Mouse (Mus musculus): Measurements from ENCODE around the gene 2210408I21Rik.

2210408I21Rik gene

DNA sequence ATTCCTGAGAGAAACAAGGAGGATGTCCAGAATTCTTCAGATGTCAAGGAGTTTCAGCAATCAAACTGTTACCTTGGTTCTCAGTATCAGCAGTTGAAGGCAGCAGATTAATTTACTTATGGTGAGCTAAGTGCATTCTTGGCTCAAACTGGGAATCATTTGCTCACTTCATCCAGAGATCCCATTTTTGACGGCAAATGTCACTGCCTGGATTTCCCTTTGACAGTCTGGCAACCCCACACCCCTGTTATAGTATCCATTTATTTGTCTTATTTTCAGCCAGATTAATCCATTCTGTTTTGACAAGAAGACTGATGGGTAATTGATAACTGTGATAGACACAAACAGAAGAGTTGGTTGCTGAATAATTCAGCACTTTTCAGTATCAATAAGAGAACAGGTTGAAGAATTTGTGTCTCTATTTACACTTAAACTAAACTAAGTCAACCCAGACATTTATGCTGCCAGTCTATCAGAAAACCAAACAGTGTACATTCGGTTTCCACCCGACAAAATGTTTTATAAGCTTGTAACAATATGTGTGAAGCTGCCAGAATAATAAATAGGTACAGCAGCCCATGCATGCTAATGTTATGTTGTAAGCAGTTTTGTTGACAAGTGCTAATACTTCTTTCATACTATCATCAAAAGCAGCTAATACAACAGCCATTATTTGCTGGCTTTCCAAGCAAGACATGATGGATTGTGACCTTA is 354.8 kb downstream of the 2210408I21Rik start:
- DNase-seq (ENCODE audit: low spot score in 2 of 2), result no peak

GRCm38 (mm10) chr13:77514046-77514445 is 378.7 kb downstream of the 2210408I21Rik start:
- DNase-seq (ENCODE audit: low spot score in 2 of 2), result no peak

DNA sequence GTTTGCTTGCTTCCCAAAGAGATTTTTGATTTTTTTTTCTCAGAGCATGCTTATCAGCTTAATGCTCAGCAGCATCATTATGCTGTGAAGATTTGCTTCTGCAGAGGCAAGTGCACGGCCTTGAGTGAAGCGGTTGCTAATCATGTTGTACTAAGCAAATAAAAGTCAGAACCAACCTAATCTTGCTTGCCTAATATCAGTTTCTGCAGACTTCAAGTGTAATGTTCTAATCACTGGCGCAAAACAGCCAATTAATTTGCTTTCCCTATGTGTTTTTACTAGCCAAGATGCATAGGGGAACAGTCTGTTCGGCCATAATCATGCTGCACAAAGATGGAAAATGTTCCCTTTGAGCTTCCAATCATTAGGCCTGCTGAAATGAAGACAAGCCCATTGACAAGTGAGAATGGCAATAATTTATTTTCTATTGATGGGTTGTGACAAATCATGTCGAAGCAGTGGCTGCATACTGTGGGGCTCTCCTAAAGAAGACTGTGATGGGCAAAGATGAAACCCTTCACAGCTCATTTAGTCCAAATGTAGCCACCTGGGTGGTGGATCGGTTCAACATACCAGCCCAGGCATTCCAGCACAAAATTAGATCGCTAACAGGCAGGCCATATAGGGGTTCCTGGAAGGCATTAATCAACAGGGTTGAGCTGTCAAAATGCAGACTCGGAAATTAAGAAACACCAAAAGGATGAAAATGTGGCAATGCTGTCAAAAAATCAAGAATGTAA is 393.8 kb downstream of the 2210408I21Rik start:
- DNase-seq (ENCODE audit: low spot score in 2 of 2), result no peak

GRCm38 (mm10) chr13:77529760-77530159 is 394.4 kb downstream of the 2210408I21Rik start:
- no peak for DNase-seq (ENCODE audit: low spot score in 2 of 2)

GRCm38 (mm10) chr13:77537466-77537865 is 402.1 kb downstream of the 2210408I21Rik start:
- DNase-seq (ENCODE audit: low spot score in 2 of 2), result no peak

GRCm38 (mm10) chr13:77547486-77548385 is 412.4 kb downstream of the 2210408I21Rik start:
- DNase-seq (ENCODE audit: low spot score in 2 of 2), result no peak

DNA sequence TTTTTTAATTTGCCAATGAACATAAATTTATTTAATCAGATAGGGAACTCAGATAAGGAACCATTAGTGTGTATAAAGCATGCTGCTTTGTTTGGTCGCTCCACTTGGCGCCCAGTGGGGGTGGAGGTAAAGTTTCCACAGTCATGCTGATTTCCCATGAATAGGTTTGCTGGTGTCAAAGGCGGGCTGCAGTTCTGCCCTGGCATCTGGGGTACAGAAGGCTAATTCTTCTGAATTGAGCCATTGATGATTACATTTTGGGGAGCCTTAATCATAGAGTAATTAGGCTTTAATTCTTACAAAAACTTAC is 413.0 kb downstream of the 2210408I21Rik start:
- peak in 1 of 2 experiments; percentile 4 for DNase-seq (ENCODE audit: low spot score in 2 of 2)

DNA sequence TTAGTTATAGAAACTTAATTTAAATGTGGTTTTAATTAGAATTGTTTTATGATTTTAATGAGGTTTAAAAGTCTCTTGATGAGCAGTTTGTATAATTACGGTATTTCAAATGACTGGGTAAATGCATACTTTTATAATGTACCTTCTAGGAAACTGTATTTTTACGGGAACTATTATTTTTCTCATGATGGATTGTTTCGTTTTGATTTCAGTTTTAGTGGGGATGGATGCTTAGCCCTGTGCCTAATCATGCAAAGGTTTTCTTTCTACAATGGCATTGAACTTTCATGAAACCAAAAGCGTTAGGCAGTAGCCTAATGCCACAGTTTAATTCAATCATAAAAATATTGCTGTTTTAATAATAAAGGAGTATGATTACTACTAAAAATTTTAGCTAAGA is 413.4 kb downstream of the 2210408I21Rik start:
- no peak for DNase-seq (ENCODE audit: low spot score in 2 of 2)

GRCm38 (mm10) chr13:77594011-77594410 is 458.7 kb downstream of the 2210408I21Rik start:
- no peak for DNase-seq (ENCODE audit: low spot score in 2 of 2)

DNA sequence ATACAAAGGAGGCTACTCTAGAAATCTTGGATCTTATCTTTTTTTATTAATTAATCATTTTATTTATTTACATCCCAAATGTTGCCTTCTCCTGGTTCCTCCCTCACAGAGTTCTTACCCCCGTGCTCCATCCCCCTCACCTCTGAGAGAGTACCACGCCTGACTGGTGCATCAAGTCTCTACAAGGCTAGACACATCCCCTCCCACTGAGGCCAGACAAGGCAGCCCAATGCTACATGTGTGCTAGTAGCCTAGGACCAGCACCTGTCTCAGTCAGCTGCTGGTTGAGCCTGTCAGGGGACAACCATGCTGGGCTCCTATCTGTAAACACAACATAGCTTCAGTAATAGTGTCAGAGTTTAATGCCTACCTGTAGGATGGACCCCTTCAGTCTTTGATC is 480.0 kb downstream of the 2210408I21Rik start:
- no peak for DNase-seq (ENCODE audit: low spot score in 2 of 2)

Data from cerebellum, postnatal 4 days (tissue).